Mouse (Mus musculus) spleen, embryonic (tissue): ENCODE data around the gene 9030025P20Rik.
"Not testable (repeated sequence)": the region's sequence is repeated elsewhere in the genome, so short reads cannot be mapped to it uniquely, and the experiment has no call there.

Experiments used
- CTCF ChIA-PET: fragments of 350-600 bp; sonication (Branson Sonifier 250); formaldehyde crosslinking; loops from one replicate; lab custom pipeline; 2022; lab: Charles Lee

Gene 9030025P20Rik

GRCm38 (mm10) chr17:14978362-14979038 is at the start of gene 9030025P20Rik, which contains the start of gene Gm3417:
Gene 9030025P20Rik (plus strand): TSS chr17:14978468.
Gene Gm3417 (minus strand): TSS chr17:14978790.
- CTCF ChIA-PET, result not testable (repeated sequence)

DNA sequence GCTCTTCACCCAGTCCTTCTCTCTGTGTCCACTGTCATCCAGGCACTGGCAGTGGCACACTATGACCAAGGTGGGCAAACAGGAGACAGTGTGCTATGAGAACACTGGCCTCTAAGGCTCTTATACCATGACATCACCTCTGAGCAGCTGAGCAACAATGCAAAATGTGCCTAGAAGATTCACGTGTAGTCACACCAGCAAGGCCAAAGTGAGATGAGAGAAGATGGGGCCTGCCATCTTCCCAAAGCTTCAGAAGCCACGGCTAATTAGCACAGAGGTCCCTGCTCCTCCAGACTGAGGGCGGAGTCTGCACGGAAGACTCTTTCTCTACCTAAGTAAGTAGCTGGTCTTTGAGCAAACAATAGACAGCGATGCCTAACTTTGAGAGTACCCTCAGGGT is 49.6 kb upstream of the 9030025P20Rik start:
- CTCF ChIA-PET, result no interaction called here

DNA sequence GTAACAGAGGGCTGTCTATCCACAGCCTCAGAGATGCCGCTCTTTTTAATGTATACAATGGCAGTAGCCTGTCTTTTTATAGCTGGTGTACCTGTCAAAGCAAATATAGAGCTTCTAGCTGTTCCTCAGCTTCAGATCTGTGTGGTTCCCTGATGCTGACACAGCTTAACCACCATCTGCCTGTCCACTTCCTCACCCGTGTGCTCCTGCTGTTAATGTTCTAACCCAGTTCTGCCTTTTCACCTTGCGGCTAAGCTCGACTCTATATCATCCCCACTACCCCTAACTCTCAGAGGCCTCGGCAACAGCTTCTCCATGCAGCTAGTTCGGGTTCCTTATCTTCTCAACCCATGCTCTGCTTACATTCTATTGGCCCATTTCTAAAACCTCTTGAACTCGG is 47.6 kb upstream of the 9030025P20Rik start:
- CTCF ChIA-PET, result no interaction called here

- CTCF ChIA-PET, result no interaction called here
Observed at GRCm38 (mm10) chr17:14931469-14931868, 46.8 kb upstream of the 9030025P20Rik start.

DNA sequence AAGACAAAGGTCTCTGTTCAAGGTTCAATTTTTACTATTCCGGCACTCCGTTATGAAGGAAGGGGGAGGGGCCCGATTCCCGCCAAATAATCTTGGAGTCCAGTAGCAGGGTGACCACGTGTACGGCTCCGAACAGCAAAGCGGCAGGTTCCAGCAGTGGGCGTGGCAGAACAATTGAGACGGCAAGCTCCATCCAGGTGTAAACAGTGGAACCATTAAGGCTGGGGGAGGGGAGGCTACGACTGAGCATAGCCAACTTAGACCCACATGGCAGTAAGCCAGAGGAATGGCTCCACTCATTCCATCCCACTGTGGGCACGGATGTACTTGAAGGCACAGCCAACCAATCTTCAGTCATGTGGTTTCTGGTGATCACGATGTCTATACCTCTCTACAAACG is 43.0 kb upstream of the 9030025P20Rik start:
- CTCF ChIA-PET, result not testable (repeated sequence)

GRCm38 (mm10) chr17:14935841-14936605 is 42.2 kb upstream of the 9030025P20Rik start:
- CTCF ChIA-PET, result no interaction called here

- CTCF ChIA-PET, result interaction anchor here (0.7 kb wide), 1 partner anchor 700 kb away, joined by 3 read pairs; no protein-coding TSS in a partner anchor
Observed at GRCm38 (mm10) chr17:14942181-14942580, 36.1 kb upstream of the 9030025P20Rik start.

DNA sequence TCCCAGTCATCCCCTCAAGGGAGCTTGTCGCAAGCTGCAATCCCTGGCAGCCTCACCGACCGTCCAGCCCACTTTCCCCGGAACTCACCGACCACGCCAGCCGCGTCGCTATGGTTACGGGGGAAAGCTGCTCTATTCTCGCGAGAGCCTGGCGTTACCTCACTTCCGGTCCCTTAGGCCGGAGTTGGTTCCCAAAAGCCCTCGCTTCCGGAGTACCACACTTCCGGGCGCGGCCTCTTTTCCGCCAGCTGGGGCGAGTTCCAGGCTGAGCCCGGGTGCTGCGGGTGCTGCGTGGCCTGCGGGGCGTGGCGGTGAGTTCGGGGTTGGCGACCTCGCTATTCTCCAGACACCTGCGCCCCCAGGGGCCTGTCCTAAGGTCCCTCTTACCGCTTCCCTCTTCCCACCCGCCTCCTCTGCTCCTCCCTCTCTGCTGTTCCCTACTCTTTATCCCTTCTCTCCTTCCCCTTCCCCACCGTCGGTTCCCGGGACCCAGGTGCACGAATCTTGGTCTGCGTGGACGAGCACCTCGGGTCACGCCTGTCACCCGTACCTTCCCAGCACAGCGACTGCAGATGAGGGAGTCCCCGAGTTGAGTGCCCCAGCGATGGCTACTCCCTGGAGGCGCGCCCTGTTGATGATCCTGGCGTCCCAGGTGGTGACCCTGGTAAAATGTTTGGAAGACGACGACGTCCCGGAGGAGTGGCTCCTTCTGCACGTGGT is 35.1 kb upstream of the 9030025P20Rik start, which contains the start of the genes Wdr27 and 1600012H06Rik:
Wdr27 (minus strand) TSS at position 150 of the 720 bp plus-strand sequence.
1600012H06Rik (plus strand) TSS at position 176 of the 720 bp plus-strand sequence.
- CTCF ChIA-PET, result interaction anchor here (1.7 kb wide), 1 partner anchor 17 kb away, joined by 4 read pairs; no protein-coding TSS in a partner anchor

DNA sequence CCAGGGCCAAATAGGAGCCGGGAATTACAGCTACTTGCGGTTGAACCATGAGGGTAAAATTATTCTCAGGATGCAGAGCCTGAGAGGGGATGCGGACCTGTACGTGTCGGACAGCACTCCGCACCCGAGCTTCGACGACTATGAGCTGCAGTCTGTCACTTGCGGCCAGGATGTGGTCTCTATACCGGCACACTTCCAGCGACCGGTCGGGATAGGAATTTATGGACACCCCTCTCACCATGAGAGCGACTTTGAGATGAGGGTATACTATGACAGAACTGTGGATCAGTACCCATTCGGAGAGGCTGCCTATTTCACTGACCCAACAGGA is 34.6 kb upstream of the 9030025P20Rik start:
- CTCF ChIA-PET, result interaction anchor here (1.7 kb wide), 1 partner anchor 16 kb away, joined by 4 read pairs; no protein-coding TSS in a partner anchor

GRCm38 (mm10) chr17:14944551-14944950 is 33.7 kb upstream of the 9030025P20Rik start:
- CTCF ChIA-PET, result interaction anchor here (1.7 kb wide), 1 partner anchor 16 kb away, joined by 4 read pairs; no protein-coding TSS in a partner anchor

- CTCF ChIA-PET, result no interaction called here
Observed at GRCm38 (mm10) chr17:14949161-14949827, 29.0 kb upstream of the 9030025P20Rik start.

DNA sequence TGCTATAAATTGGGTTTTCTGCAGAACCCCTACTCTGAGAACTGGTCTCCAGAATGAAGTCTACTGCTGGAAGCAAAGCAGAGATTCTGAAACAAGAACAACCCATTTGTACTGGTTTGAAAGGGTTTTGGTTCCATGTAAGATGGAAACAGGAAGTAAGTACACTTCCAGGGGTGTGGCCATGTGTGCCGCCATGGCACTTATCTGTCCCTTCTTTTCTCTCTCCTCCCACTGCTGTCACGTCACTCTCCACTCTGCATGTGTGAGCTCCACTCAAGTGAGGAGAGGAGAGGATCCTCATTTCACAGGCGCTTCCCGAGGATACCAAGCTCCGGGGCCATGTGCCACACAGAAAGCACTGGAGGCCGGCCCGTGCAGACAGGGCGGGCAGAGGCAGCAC is 24.8 kb upstream of the 9030025P20Rik start:
- CTCF ChIA-PET, result no interaction called here

GRCm38 (mm10) chr17:14958686-14959327 is 19.5 kb upstream of the 9030025P20Rik start:
- CTCF ChIA-PET, result no interaction called here

DNA sequence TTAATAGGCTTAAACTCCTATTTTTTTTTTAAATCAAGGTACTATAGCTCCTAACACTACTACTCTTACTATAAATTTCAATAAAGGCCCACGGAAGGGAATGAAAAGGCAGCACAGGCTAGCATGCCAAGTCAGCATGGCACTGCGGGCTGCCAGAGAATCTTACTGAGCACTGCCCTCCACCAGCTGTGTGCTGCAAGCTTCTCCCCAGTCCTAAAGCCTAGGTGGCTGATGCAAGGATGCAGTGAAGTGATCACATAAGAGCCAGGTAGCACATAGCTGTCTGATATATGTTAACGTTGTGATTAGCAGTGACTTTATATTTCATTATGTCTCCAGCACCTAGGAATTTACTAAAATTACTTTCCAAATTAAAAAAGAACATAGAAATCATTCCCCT is 18.3 kb upstream of the 9030025P20Rik start:
- CTCF ChIA-PET, result interaction anchor here (0.8 kb wide), 1 partner anchor 16 kb away, joined by 4 read pairs; the partner anchor contains the start of genes 1600012H06Rik and Wdr27

GRCm38 (mm10) chr17:14960520-14960919 is 17.7 kb upstream of the 9030025P20Rik start:
- CTCF ChIA-PET, result interaction anchor here (0.8 kb wide), 1 partner anchor 17 kb away, joined by 4 read pairs; the partner anchor contains the start of genes 1600012H06Rik and Wdr27

DNA sequence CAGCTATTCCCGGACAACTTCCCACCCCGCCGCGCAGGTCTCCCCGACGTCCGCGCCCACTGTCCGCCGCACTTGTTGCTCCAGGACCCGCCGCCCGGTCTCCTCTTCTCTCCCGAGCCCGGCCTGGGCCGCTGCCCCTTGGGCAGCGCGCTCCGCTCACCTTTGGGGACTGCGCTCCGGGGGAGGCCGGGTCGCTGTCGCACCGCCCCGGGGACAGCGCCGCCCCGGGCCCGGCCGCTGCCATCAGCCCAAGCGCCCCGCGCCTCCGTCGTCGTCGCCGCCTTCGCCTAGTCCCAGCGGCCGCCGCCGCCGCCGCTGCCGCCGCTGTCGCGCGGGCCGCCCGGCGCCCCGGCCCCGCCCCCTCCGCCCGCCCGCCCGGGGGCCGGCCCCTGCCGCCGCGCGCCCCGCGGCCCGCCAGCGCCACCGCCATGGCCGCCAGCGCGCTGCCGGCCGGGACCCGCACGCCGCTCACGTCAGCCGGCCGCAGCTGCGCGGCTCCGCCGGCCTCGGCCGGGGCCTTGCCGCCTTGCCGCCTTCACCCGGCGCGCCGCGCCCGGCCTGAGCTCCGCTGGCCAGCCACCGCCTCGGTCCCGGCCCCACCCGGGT is 17.2 kb upstream of the 9030025P20Rik start, which contains the start of gene Phf10:
Phf10 (minus strand) TSS at position 323 of the 606 bp plus-strand sequence.
- CTCF ChIA-PET, result not testable (repeated sequence)

DNA sequence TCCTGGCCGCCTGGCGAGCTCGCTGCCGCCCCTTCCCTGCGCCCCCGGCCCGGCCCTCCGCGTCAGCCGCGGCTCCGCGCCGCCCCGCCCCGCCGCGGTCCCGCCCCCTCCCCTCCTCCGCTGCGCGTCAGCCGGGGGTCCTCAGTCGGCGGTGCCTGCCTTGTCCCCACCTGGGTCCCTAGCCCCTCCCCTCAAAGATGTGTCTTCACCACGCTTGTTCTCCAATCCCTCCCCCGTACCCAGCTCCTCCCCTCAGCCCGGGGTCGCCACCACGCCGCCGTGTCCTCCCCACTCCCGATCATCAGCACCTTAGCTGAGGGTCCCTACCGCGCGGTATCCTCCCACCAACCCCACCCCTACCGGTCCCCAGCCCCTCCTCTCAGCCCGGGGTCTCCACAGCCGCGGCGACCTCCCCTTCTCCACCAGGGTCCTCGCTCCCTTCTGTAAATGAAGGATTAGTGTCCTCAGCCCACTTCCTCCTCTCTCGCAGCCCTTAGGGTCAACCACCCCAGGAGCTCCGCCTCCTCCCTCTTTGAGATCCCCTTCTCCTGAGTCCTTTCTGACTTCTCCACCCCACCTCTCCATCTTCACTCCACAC is 16.6 kb upstream of the 9030025P20Rik start:
- CTCF ChIA-PET, result not testable (repeated sequence)

GRCm38 (mm10) chr17:14968373-14968913 is 9.8 kb upstream of the 9030025P20Rik start:
- CTCF ChIA-PET, result not testable (repeated sequence)

DNA sequence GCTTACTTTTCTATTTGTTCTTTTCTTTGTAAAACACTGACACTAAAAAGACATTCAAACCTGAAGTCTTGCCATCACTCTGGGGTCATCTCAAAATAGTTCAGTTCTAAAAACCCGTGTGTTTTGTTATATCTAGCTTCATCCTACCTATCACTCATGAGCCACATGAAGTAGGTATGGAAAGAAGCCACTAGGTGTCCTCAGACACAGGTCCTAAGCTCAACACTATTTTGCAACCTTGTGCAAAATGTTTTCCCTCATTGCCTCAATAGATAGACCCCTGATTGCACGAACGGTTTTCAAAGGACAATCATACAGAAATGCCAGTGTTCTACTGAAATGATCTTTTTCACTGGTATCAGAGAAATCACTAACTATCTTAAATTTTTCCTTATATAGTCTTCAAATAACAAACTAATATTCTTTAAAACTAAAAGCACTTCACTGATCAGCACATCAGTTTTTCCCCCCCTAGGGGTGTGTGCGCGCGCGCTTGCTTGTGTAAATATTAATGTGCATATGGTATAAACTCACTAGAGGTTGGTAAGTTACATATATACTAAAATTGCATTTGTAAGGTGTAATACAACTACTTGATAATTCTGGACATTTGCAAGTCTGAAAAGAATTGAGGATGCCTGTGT is 428 bp upstream of the 9030025P20Rik start:
- CTCF ChIA-PET, result not testable (repeated sequence)
